Mouse (Mus musculus): Measurements from ENCODE around the gene Tmprss9. TPM values are rescaled to one million over a fixed set of nuclear protein-coding genes. Genes with fewer than 3 reads are reported as not detected.
A peak's percentile ranks its signal among the peaks of the same experiment; 100 is the strongest.
"Not testable (repeated sequence)": the region's sequence is repeated elsewhere in the genome, so short reads cannot be mapped to it uniquely, and the experiment has no call there.

The Tmprss9 gene
- total RNA-seq (2021) = not detected
- long read RNA-seq, experiment 1, partial matches to known transcripts = 0 of 1 reads
- long read RNA-seq, experiment 1, other reads (novel, unspliced or antisense) = 1 of 1 reads
- long read RNA-seq, experiment 2, partial matches to known transcripts = 0 of 1 reads
- long read RNA-seq, experiment 2, other reads (novel, unspliced or antisense) = 1 of 1 reads

DNA sequence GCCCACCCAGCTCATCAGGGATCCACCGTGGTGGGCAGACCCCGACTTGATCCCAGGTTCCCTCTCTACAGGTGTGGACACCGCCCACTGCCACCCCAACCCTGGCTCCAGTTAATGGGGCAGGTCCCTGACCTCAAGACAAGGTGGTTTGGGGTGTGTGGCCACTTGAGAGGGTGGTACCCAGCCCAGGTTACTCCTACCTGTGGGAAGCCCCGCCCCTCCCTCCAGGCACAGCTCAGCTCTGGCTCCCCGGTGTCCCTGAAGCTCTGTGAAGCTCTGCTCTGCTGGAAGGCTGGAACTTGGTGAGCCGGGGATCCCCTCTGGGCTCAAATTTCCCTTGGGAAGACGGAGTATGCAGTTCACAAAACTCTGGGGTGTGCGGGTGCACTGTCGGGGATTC lies at the start of gene Tmprss9:
Tmprss9 (plus strand) TSS at position 268 of the 400 bp plus-strand sequence.
- DNase-seq = no peak

- DNase-seq = peak in 1 of 2 experiments; percentile 51
Observed at GRCm38 (mm10) chr10:80821991-80822390, 49.7 kb upstream of the Tmprss9 start.

DNA sequence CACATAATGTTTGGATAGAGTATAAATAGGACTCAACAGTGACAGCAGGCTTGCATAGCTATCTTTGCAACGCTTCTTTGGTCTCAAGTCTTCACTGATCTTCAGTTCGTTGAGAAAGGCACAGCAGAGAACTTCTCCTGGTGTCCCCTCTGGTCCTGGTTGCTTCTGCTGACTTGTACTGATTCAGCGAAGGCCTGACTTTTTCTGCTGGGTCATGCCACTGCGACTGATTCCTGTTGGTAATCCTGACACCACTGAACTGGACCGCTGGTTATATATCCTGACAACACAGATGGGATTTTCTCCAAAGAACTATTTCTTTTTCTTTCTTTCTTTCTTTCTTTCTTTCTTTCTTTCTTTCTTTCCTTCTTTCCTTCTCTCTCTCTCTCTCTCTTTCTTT lies 49.1 kb upstream of the Tmprss9 start:
- DNase-seq = no peak

GRCm38 (mm10) chr10:80823316-80823715 lies 48.3 kb upstream of the Tmprss9 start:
- no peak for DNase-seq

- no peak for DNase-seq
Observed at GRCm38 (mm10) chr10:80823847-80824643, 47.6 kb upstream of the Tmprss9 start.

DNA sequence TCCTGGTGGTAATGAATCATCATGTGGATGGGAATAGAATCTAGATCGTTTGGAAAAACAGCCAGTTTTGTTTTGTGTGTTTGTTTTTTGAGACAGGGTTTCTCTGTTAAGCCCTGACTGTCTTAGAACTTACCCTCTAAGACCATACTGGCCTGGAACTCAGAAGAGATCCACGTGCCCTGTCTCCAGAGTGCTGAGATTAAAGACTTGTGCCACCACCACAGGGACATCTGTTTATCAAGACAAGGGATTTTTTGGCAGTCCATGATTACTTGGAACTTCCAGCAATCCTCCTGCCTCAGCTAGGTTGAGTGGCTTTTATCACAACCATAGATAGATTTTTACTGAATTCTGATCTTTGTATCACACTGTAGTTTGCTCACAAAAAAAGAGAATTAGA lies 46.8 kb upstream of the Tmprss9 start:
- no peak for DNase-seq

DNA sequence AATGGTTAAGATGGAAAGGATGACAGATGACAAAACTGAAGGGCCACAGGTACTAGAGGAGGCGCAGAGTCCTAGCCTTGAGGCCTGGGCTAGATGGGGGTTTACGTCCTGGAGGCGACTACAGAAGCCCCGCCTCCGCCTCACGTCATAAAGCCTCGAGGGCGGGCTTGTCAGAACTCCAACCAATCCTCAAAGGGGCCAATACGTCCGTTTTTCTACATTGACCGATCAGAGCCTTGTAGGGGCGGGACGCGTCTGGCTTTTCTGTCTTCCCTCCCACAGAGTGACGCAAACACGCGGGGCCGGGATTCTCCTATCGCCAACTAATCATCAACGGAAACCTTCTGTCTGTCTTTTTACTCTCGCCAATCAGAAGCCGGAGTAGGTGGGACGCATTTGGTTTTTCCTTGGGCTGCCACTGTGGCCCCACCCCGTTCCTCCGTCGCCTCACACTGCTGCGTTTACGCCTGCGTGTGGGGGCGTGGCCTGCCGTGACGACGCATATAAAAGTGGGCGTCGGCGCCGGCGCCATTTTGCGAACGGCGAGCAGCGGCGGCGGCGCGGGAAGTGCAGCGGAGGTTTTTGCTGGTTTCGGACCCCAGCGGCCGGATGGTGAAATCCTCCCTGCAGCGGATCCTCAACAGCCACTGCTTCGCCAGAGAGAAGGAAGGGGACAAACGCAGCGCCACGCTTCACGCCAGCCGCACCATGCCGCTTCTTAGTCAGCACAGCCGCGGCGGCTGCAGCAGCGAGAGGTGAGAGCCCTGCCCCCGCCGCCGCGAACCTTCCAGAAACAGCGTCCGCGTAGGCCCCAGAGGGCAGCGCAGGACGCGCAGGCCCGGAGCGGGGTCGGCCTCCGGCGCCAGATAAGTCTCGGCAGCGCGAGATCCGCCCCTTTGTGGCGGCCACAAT lies 45.2 kb upstream of the Tmprss9 start, which contains the start of gene Oaz1:
Oaz1 (plus strand) TSS at position 506 of the 912 bp plus-strand sequence.
- DNase-seq = peak; percentile 99 to 100

GRCm38 (mm10) chr10:80827063-80827869 lies 44.4 kb upstream of the Tmprss9 start:
- no peak for DNase-seq

GRCm38 (mm10) chr10:80827870-80828420 lies 43.7 kb upstream of the Tmprss9 start:
- peak in 1 of 2 experiments; percentile 32 for DNase-seq

GRCm38 (mm10) chr10:80828587-80828986 lies 43.1 kb upstream of the Tmprss9 start:
- not testable (repeated sequence) for DNase-seq

- DNase-seq = peak in 1 of 2 experiments; percentile 19
Observed at GRCm38 (mm10) chr10:80829359-80830278, 42.0 kb upstream of the Tmprss9 start.

DNA sequence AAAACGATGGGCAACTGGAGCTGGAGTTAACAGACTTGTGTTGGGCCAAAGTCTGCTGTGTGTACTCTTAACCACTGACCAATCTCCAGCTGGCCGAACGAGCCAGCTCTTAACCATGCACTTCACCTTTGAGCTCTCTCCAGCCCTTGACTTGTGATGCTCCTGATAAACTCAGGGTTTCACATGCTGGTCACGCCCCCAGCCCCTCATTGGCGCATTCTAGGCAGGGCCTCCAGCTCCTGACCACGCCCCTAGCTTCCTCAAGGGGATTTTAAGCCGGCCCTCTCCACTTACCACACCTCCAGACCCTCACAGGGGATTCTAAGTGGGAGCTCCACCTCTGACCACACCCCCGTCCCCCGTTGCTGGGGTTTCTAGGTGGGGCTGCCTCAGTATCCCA lies 40.5 kb upstream of the Tmprss9 start:
- DNase-seq = peak; percentile 40 to 60

DNA sequence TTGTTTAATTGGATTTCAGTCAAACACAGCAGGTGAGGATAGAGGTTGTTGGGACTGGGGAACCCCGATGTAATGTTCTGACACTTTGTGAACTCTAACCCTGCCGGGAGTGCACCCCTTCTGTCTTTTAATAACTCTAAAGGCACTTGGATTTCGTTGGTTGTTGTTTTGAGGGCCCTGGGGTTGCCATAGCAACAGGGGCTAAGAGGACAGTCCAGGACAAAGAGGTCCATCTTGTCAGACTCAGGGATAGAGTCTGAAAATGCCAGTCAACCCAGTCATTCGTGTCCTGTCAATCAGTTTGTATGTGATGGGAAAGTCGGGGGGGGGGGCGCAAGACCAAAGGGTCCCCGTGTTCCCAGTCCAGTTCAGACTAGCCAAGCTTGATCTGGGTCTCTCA lies 38.8 kb upstream of the Tmprss9 start:
- DNase-seq = no peak

DNA sequence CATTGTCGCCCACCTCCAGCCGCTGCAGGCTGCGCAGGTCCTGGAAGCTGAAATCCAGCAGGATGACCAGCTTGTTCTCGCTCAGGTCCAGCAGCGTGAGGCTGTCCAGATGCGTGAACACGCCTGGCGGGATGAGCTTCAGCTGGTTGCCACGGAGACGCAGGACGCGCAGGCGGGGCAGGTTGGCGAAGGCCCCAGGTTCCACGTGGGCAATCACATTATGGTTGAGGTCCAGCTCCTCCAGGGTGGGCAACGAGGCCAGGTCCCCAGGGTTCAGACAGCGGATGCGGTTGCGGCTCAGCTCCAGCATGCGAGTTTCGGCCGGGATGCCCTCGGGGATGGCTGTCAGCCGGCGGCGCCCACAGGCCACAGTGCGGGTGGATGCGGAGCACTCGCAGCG lies 36.0 kb upstream of the Tmprss9 start:
- DNase-seq = no peak

- DNase-seq = no peak
Observed at GRCm38 (mm10) chr10:80836949-80837379, 34.7 kb upstream of the Tmprss9 start.

- peak; percentile 54 to 81 for DNase-seq
Observed at GRCm38 (mm10) chr10:80837827-80838226, 33.8 kb upstream of the Tmprss9 start.

DNA sequence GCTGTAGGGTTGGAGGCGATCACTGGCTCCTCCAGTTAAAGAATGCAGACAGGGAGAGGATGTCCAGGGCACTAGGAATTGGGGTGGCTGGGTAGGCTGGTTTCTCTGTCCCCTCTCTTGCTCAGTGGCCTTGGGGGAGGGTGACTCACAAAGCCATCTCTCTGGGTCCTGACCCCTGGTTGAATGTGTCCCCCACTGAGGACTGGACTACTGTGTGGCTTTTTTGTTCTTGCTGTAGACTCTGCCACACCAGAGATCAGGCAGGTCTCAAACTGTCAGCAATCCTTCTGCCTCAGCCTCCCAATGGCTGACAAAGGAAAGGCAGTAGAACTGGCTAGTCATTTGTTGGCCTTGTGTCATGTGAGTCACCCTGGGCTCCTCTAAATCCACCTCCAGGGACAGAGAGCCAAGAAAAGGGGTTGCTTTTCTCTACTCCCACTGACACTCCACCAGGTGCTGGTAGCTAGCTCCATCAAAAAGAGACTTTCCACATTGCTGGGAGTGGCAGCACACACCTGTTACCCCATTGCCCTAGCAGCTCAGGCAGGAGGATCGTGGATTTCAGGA lies 33.2 kb upstream of the Tmprss9 start:
- no peak for DNase-seq

DNA sequence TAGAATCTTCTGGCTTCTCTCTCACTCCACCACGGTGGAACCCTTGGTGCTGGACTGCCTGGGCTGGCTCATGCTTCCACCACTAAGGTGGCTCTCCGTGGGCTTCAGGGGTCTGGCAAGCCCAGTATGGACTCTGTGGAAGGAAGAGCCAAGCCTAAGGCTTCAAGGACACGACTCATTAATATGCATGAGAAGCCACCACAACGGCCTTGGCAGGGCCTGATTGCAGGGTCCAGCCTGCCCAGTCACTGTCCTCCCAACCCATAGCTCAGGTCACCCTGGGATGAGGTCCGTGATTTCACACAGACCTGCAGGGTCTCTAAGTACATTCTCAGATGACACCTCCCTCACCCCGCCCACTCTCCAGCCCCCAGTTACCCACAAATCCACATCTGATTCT lies 31.8 kb upstream of the Tmprss9 start:
- no peak for DNase-seq

DNA sequence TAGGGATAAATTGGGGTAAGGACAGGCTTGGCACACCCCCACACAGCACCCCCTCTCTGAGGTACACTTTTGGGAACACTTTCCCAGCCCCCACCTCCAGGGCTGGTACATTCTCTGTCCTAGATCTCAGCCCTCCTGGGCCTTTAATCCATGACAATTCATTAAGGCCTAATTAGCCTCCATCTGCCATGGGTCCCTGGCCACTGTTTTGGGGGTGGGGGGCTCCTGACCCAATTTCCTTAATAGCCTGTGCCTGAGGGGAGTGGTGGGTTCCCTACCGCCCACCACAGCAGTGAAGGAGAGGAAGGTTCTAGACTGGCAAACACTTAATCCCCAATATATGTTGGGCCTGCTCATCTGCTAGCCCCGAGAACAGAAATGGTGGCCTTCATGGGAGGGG lies 30.0 kb upstream of the Tmprss9 start:
- no peak for DNase-seq

GRCm38 (mm10) chr10:80842334-80842733 lies 29.3 kb upstream of the Tmprss9 start:
- no peak for DNase-seq

All from heart, adult 18-20 months (tissue).